ENCODE assay signal across 9 mouse cellular contexts in genomic region chr9:56797876-56798275, GRCm38 (mm10). TPM values are rescaled to one million over a fixed set of nuclear protein-coding genes. Genes with fewer than 3 reads are reported as not detected.
A peak's percentile ranks its signal among the peaks of the same experiment; 100 is the strongest.
DNase-seq lines count a peak whose midpoint lies in the region; ATAC-seq and TF ChIP-seq lines count a peak whose summit lies in the region.
"Had no signal": no experiment of that assay in that cellular context is flagged by ENCODE, and none has a peak within 500 bp of the region (broad histone marks: within the 10 kb centered on the region; RNA-seq: fewer than 3 reads in every experiment).

No protein-coding gene starts in this region.

- TF ChIP-seq EP300 in liver, postnatal 0 days (IDR thresholded peaks at IDR 0.05; ENCODE audit: low read depth) = no peak

- peaks cover 6% of the 10 kb centered on the region for H3K4me1 ChIP-seq in hindbrain, embryonic 11.5 days (replicated peaks; ENCODE audit: control insufficient read depth, insufficient read depth, low read length)
- H3K4me1 ChIP-seq in hindbrain, embryonic 13.5 days (replicated peaks) = peaks cover 41% of the 10 kb centered on the region
- H3K4me1 ChIP-seq in cerebellum, adult 2 months (ENCODE audit: control insufficient read depth, insufficient read depth, low read length) = peaks cover 7% of the 10 kb centered on the region; the same call in 1 of the 2 replicates
- H3K4me1 ChIP-seq in kidney, embryonic 16.5 days (ENCODE audit: insufficient read depth, low read length) = peaks cover 17% of the 10 kb centered on the region
- H3K4me1 ChIP-seq in liver, postnatal 0 days (ENCODE audit: insufficient read depth) = no peaks in the 10 kb centered on the region

- WGBS in hindbrain, embryonic 11.5 days = 9% methylated on average over 5 of the region's 5 CpGs
- WGBS in hindbrain, embryonic 13.5 days = 11% methylated on average over 5 of the region's 5 CpGs
- 6% methylated on average over 5 of the region's 5 CpGs for WGBS in cerebellum, adult 2 months
- under 1% methylated on average over 5 of the region's 5 CpGs for WGBS in kidney, embryonic 16.5 days
- 15% methylated on average over 5 of the region's 5 CpGs for WGBS in liver, postnatal 0 days (ENCODE audit: insufficient replicate concordance)

- H3K9me3 ChIP-seq in hindbrain, embryonic 11.5 days (ENCODE audit: control insufficient read depth, low read length) = no peaks in the 10 kb centered on the region
- no peaks in the 10 kb centered on the region for H3K9me3 ChIP-seq in hindbrain, embryonic 13.5 days
- no peaks in the 10 kb centered on the region for H3K9me3 ChIP-seq in kidney, embryonic 16.5 days (ENCODE audit: low read length)
- no peaks in the 10 kb centered on the region for H3K9me3 ChIP-seq in liver, postnatal 0 days (ENCODE audit: low read length)
- H3K9me3 ChIP-seq: G1E had no signal

- H3K36me3 ChIP-seq in hindbrain, embryonic 11.5 days (ENCODE audit: control insufficient read depth, insufficient read depth, low read length) = no peaks in the 10 kb centered on the region
- no peaks in the 10 kb centered on the region for H3K36me3 ChIP-seq in hindbrain, embryonic 13.5 days
- no peaks in the 10 kb centered on the region for H3K36me3 ChIP-seq in kidney, embryonic 16.5 days (ENCODE audit: insufficient read depth, low read length)
- no peaks in the 10 kb centered on the region for H3K36me3 ChIP-seq in liver, postnatal 0 days (replicated peaks; ENCODE audit: insufficient read depth, low read length)
- H3K36me3 ChIP-seq: G1E had no signal

- peak; percentile 77 for DNase-seq in hindbrain, embryonic 11.5 days (ENCODE audit: low spot score)
- DNase-seq in cerebellum, adult 2 months = peak; percentile 84 to 89
- DNase-seq in liver, postnatal 0 days = peak; percentile 39
- DNase-seq in retina, adult 2 months (ENCODE audit: low read depth, low spot score) = peak; percentile 20
- DNase-seq in c-Kit-positive CD71-positive TER-119-positive erythroid progenitor cells, embryonic 14.5 days (ENCODE audit: low spot score) = no peak

- peaks cover 45% of the 10 kb centered on the region for H3K27me3 ChIP-seq in hindbrain, embryonic 11.5 days (ENCODE audit: control insufficient read depth, insufficient read depth, low read length)
- peaks cover 79% of the 10 kb centered on the region for H3K27me3 ChIP-seq in hindbrain, embryonic 13.5 days
- no peaks in the 10 kb centered on the region for H3K27me3 ChIP-seq in cerebellum, adult 2 months (ENCODE audit: control insufficient read depth, insufficient read depth, low read length)
- H3K27me3 ChIP-seq in kidney, embryonic 16.5 days (ENCODE audit: insufficient read depth, low read length) = peaks cover 54% of the 10 kb centered on the region
- peaks cover 52% of the 10 kb centered on the region for H3K27me3 ChIP-seq in liver, postnatal 0 days (ENCODE audit: insufficient read depth, low read length)

- no peak overlapping the region for H3K9ac ChIP-seq in hindbrain, embryonic 11.5 days (ENCODE audit: low read depth, low read length)
- H3K9ac ChIP-seq in hindbrain, embryonic 13.5 days = no peak overlapping the region
- H3K9ac ChIP-seq in kidney, embryonic 16.5 days (replicated peaks; ENCODE audit: low read length) = no peak overlapping the region
- H3K9ac ChIP-seq in liver, postnatal 0 days (replicated peaks) = no peak overlapping the region

- H3K27ac ChIP-seq in hindbrain, embryonic 11.5 days (ENCODE audit: low read depth, low read length) = no peak overlapping the region
- H3K27ac ChIP-seq in hindbrain, embryonic 13.5 days = no peak overlapping the region
- no peak overlapping the region for H3K27ac ChIP-seq in cerebellum, adult 2 months (ENCODE audit: insufficient read depth, low read length)
- H3K27ac ChIP-seq in kidney, embryonic 16.5 days (ENCODE audit: low read length) = no peak overlapping the region
- H3K27ac ChIP-seq in liver, postnatal 0 days (ENCODE audit: low read depth) = no peak overlapping the region

- TF ChIP-seq POLR2A in cerebellum, adult 2 months (IDR thresholded peaks at IDR 0.05; ENCODE audit: borderline replicate concordance, insufficient read depth, low read length) = no peak

- H3K4me2 ChIP-seq in hindbrain, embryonic 11.5 days (replicated peaks; ENCODE audit: low read depth, low read length) = no peak overlapping the region
- H3K4me2 ChIP-seq in hindbrain, embryonic 13.5 days = no peak overlapping the region
- no peak overlapping the region for H3K4me2 ChIP-seq in kidney, embryonic 16.5 days (replicated peaks; ENCODE audit: low read depth, low read length)
- H3K4me2 ChIP-seq in liver, postnatal 0 days (ENCODE audit: low read depth, low read length) = no peak overlapping the region

- ATAC-seq in hindbrain, embryonic 11.5 days (ENCODE audit: low FRiP score) = 0 out of 2 replicates have a peak, but pooled peaks have one; percentile 33
- ATAC-seq in hindbrain, embryonic 13.5 days (ENCODE audit: low FRiP score) = no peak
- ATAC-seq in frontal cortex, adult (ENCODE audit: low TSS enrichment) = peak; percentile 66
- ATAC-seq in kidney, embryonic 16.5 days (ENCODE audit: low FRiP score, low TSS enrichment) = peak; percentile 52; the same call in 1 of the 2 replicates
- ATAC-seq in liver, postnatal 0 days = no peak

- peak; percentile 97 for TF ChIP-seq CTCF in cerebellum, adult 2 months (IDR thresholded peaks at IDR 0.05; ENCODE audit: borderline replicate concordance, insufficient read depth, low read depth, low read length)
- peak; percentile 61 for TF ChIP-seq CTCF in liver, postnatal 0 days (IDR thresholded peaks at IDR 0.05; ENCODE audit: low read depth)

- no peak overlapping the region for H3K4me3 ChIP-seq in hindbrain, embryonic 11.5 days (ENCODE audit: low read depth, low read length)
- H3K4me3 ChIP-seq in hindbrain, embryonic 13.5 days = no peak overlapping the region
- no peak overlapping the region for H3K4me3 ChIP-seq in cerebellum, adult 2 months (replicated peaks; ENCODE audit: insufficient read depth, low read depth, low read length)
- no peak overlapping the region for H3K4me3 ChIP-seq in kidney, embryonic 16.5 days (ENCODE audit: low read length)
- no peak overlapping the region for H3K4me3 ChIP-seq in liver, postnatal 0 days (ENCODE audit: low read depth, low read length)

RNA-seq across cellular contexts. Expression of gene Lingo1, which starts 1.6 kb away (rescaled TPM):
- 6.7 and 7.2 TPM in 2 replicates for polyA plus RNA-seq in hindbrain, embryonic 11.5 days (2014; fragmentation: Nextera tagmentation; extraction: Ambion mirVana)
- polyA plus RNA-seq in hindbrain, embryonic 13.5 days (2015; fragmentation: Nextera tagmentation; extraction: Ambion mirVana) = 48.9 and 50.4 TPM in 2 replicates
- polyA plus RNA-seq in cerebellum, adult 2 months (2012; rRNA removed) = 85.1 and 88.3 TPM in 2 replicates
- polyA plus RNA-seq in kidney, embryonic 16.5 days (2015; fragmentation: Nextera tagmentation; extraction: Ambion mirVana) = 3.2 and 4.4 TPM in 2 replicates
- 0.17 and 0.29 TPM in 2 replicates for polyA plus RNA-seq in liver, postnatal 0 days (2015; fragmentation: Nextera tagmentation; extraction: Ambion mirVana)
- polyA plus RNA-seq: G1E had no signal

Comparison
In these comparisons a context has a peak if more than half of its experiments do, and no peak if none do; other contexts are left out.
1. ATAC-seq: peak in hindbrain, embryonic 11.5 days (single experiment), frontal cortex, adult (single experiment) and kidney, embryonic 16.5 days (single experiment); none in hindbrain, embryonic 13.5 days (single experiment) and liver, postnatal 0 days (single experiment).